Mouse (Mus musculus) neural tube, postnatal 0 days (tissue): ENCODE results near the gene Pdzk1. TPM values are rescaled to one million over a fixed set of nuclear protein-coding genes. Genes with fewer than 3 reads are reported as not detected.

ENCODE experiments used
- polyA plus RNA-seq: library from polyadenylated mRNA; unstranded; fragments of >200 nt; fragmentation: Nextera tagmentation; extraction: Ambion mirVana; gene quantifications from 2 replicates; pipeline ENCODE4 v1.2.1, GENCODE M21; 2015

Gene Pdzk1
- 0.09 TPM in 1 of 2 replicates, not detected in the other for polyA plus RNA-seq

GRCm38 (mm10) chr3:96828984-96829383 is at the start of gene Pdzk1, which contains the start of gene Cd160:
Pdzk1 (plus strand) TSS chr3:96829284.
Cd160 (minus strand) TSS chr3:96829351.

GRCm38 (mm10) chr3:96904393-96904792 is 75.3 kb downstream of the Pdzk1 start, which contains the start of gene Gja5:
Gja5 (plus strand) TSS chr3:96904693.

GRCm38 (mm10) chr3:96904851-96905541 is 75.9 kb downstream of the Pdzk1 start, which contains the start of gene Gpr89:
Gpr89 (minus strand) TSS chr3:96905346.

Other genes with a start within 250 kb of the Pdzk1 start
- gene Polr3gl, start 235.1 kb upstream of the Pdzk1 start, polyA plus RNA-seq: 29.4 and 31.7 TPM in 2 replicates
- 19.9 and 23.3 TPM in 2 replicates for gene Ankrd34a, start 232.6 kb upstream of the Pdzk1 start, polyA plus RNA-seq
- 6.8 and 7.1 TPM in 2 replicates for gene Lix1l, start 228.1 kb upstream of the Pdzk1 start, polyA plus RNA-seq
- gene Rbm8a, start 199.4 kb upstream of the Pdzk1 start, polyA plus RNA-seq: 83.0 and 95.3 TPM in 2 replicates
- 66.2 and 76.0 TPM in 2 replicates for gene Pex11b, start 193.9 kb upstream of the Pdzk1 start, polyA plus RNA-seq
- 0.05 and 0.09 TPM in 2 replicates for gene Gm42957, start 193.8 kb upstream of the Pdzk1 start, polyA plus RNA-seq
- gene Itga10, start 183.7 kb upstream of the Pdzk1 start, polyA plus RNA-seq: 0.85 and 1.7 TPM in 2 replicates
- 3.3 and 3.6 TPM in 2 replicates for gene Ankrd35, start 159.2 kb upstream of the Pdzk1 start, polyA plus RNA-seq
- 33.1 and 40.1 TPM in 2 replicates for gene Pias3, start 132.9 kb upstream of the Pdzk1 start, polyA plus RNA-seq
- 19.4 and 23.6 TPM in 2 replicates for gene Nudt17, start 120.7 kb upstream of the Pdzk1 start, polyA plus RNA-seq
- 26.7 and 28.2 TPM in 2 replicates for gene Polr3c, start 101.7 kb upstream of the Pdzk1 start, polyA plus RNA-seq
- 71.8 and 80.0 TPM in 2 replicates for gene Rnf115, start 101.6 kb upstream of the Pdzk1 start, polyA plus RNA-seq
- gene Cd160, start 67 bp downstream of the Pdzk1 start, polyA plus RNA-seq: 0.23 and 0.29 TPM in 2 replicates
- gene Gja5, start 75.4 kb downstream of the Pdzk1 start, polyA plus RNA-seq: 1.1 and 1.7 TPM in 2 replicates
- gene Gpr89, start 76.1 kb downstream of the Pdzk1 start, polyA plus RNA-seq: 38.6 and 42.1 TPM in 2 replicates
- 0.09 TPM in 1 of 2 replicates, not detected in the other for gene Gja8, start 96.7 kb downstream of the Pdzk1 start, polyA plus RNA-seq